Mouse (Mus musculus): ENCODE measurements around the gene Ppp1r13l.

GRCm38 (mm10) chr7:19394484-19394883 is 34.9 kb downstream of the Ppp1r13l start:
- TF ChIP-seq CTCF (IDR thresholded peaks at IDR 0.05; ENCODE audit: borderline replicate concordance, control insufficient read depth, extremely low read depth, insufficient read depth, low read length, poor library complexity) (no peak), POLR2A (IDR thresholded peaks at IDR 0.05; ENCODE audit: control insufficient read depth, extremely low read depth, insufficient read depth, low read length, poor library complexity) (no peak)
